Mouse (Mus musculus) testis, postnatal 14 days (tissue): ENCODE measurements at regions not wholly inside any gene's neighbourhood (a gene's known extent, or its start where the extent isn't known, plus 50 kb on each side); places are given as distances from the start of the nearest gene placed in this dataset.

ENCODE experiments used
- DNase-seq: peaks from one replicate; pipeline ENCODE4 v3.0.0; 2021; ENCODE audit warnings: low spot score

- no peak for DNase-seq
Observed at GRCm38 (mm10) chr9:112864921-112865320, 629.2 kb upstream of the Arpp21 start.

DNA sequence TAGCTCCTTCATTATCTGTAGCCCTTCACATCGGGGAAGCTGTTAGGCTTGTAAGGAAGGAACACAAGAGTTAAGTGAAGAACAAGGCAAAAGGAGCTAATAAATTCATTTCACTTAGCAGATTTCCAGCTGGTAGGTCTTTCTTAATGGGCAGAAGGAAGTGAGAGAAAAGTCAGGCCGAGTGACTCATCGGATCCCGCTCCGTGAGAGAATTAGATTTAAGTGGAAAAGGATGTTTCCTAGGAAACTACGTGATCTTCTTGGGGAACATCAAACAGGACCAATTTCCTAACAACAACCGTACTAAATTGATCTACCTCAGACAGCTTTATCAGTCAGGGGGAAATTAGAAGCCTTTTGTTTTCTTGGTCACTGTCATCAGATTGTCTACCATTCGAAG lies 625.4 kb upstream of the Arpp21 start:
- DNase-seq, result no peak

DNA sequence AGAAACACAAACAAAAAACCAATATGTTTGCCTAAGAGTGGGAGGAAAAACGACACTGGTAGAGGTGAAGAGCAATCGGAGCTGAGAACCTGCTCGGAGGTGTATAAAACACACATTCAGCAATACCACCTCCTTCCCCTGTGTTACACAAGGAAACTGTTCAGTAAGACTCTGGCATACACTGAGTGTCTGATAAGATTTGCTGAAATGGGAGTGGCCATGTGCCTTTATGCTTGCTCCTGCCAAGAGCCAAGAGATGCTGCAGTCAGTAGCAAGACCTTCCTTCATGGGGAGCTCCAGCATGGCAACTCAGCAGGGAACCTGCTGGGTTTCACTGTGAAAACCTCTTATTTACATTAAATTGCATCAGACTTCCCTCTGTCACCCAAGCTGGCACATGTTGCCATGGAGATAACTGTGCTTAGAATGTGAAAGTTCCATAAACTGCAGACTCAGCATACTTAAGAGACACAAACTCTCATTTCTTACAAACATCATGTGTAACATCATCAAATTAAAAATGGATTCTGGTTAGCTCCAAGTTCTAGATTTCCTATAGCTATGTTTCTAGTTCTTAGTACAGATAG lies 624.7 kb upstream of the Arpp21 start:
- no peak for DNase-seq

GRCm38 (mm10) chr9:112841473-112841872 lies 605.7 kb upstream of the Arpp21 start:
- DNase-seq, result no peak

- no peak for DNase-seq
Observed at GRCm38 (mm10) chr9:112839071-112839793, 603.5 kb upstream of the Arpp21 start.

DNA sequence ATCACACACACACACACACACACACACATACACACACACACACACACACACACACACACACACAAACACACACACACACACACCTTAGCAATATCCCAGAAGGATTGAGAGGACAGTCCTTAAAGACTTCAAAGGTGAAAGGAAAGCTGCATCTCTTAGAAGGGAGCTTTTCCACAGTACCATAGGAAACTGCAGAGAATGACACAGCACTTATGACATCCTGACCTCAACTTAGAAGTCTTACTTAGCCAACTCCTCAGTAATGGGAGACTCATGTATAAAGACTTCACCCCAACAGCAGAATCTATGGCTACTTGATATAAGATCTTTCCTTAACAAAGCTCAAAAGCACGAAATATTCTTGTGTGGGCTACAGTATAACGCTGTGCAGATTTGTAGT lies 601.8 kb upstream of the Arpp21 start:
- DNase-seq, result no peak

- DNase-seq, result no peak
Observed at GRCm38 (mm10) chr9:112834441-112835245, 598.9 kb upstream of the Arpp21 start.

DNA sequence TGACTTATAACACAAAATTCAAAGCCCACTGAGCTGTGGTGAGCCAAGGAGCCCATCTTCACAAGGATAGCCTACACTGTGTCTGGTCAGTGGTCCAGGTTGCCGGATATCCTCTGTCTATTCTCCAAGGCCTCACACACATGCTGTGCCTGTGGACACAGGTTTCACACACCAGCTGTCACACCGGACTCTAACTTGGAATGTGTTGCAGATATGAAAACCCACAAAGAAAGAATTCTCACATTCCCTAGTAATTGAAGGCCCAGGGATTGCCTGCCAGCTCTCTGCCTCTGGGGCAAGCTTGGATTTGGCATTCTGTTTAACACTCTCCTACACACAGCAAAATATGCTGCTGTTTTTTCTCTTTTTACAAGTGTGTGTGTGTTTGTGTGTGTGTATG lies 595.4 kb upstream of the Arpp21 start:
- no peak for DNase-seq

DNA sequence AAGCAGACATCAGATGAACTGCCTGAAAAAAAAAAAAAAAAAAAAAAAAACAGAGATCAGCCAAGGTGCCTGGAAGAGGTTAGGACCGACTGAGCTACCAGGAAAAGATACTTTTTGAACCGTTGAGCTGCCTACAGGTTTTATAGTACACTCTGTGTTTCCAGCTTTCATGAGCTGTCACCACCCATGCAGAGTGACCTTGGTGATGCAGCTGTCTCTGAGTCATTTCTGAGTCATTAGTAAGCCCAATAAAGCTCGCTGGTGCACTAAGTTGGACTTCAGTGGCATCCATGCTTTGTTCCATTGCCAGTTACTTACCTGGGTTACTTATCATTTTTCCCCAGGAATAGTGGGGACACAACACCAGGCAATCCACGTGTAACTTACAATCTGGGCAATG lies 592.9 kb upstream of the Arpp21 start:
- no peak for DNase-seq

DNA sequence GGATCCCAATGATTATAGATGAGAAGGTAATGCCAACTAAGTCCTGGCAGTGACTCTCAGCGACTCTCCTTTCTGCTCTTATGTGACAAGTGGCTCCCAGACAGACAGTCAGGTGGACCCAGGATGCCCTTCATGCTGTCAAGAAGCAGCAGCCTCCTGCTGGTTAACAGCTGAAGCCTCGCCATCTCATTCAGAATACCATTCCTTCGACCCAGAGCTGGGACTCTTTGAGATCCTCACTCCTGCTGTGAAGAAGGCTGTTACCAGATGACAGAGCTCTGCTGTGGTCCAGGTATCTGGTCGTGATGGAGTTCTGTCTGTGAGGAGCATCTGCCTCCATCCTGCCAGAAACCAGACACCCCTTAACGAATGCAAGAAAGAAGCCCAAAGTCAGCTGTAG lies 590.9 kb upstream of the Arpp21 start:
- no peak for DNase-seq

DNA sequence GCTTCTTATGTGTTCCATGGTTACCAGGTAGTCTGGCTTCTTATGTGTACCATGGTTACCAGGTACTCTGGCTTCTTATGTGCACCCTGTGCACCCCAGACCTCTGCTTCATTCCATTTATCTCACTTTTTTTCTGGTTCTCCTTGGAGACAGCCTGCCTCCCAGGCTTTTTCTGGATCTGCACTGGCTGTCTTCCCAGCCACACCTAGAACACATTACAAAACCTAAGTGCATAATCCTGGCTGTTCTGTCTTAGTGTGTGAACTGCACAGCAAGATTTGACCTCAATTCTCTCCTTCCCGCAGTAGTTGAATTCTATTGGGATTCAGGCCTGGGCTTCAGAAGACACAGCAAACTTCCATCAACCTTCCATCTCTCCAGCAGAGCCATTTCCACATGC lies 586.2 kb upstream of the Arpp21 start:
- DNase-seq, result no peak

- no peak for DNase-seq
Observed at GRCm38 (mm10) chr9:112811946-112812345, 576.2 kb upstream of the Arpp21 start.

DNA sequence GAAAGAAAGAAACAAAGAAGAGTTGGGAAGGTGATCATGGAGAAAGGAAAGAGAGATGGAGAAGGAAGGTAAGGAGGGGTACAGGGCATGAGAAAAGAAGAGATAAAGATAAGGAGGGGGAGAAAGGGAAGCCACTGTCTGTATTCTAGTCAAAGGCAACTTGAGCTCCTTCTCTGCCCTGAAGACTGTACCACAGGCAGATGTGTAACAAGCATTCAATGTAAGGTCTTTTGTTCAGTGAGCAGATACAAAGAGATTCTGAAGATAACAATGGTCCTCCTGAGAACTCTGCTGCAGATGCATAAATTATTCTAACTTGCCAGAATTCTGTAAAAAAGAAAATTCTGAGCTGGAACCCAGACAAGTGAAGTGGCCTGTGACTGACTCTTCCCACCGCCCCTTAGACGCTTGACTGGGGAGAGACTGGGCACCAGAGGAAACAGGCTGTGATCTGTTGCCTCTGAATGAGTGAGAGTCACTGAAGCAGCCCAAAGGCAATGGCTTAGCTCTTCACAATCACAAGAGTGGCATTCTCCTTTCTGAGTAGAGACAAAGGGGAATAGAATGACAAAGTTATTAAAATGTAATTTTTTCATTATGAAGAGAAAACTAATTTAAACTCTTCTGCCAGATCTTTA lies 564.0 kb upstream of the Arpp21 start:
- DNase-seq, result no peak

DNA sequence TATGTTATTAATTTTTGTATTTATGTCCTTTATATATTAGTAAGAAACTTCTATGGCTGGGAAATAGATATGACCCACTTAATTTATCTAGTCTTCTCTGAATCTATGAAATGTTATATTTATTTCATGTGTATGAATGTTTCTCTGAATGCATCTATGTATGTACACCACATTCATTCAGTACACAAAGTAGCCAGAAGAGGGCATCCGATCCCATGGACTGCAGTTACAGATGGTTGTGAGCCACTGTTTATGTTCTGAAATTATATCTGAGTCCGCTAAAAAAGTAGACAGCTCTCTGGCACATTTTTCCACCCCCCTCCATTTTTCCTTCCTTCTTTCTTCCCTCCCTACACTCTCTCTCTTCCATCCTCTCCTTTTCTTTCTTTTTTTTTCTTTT lies 557.8 kb upstream of the Arpp21 start:
- no peak for DNase-seq

- no peak for DNase-seq
Observed at GRCm38 (mm10) chr9:112771981-112772380, 536.2 kb upstream of the Arpp21 start.

GRCm38 (mm10) chr9:112744616-112745015 lies 508.9 kb upstream of the Arpp21 start:
- no peak for DNase-seq

- no peak for DNase-seq
Observed at GRCm38 (mm10) chr9:112743871-112744590, 508.3 kb upstream of the Arpp21 start.

- DNase-seq, result no peak
Observed at GRCm38 (mm10) chr9:112735761-112736160, 500.0 kb upstream of the Arpp21 start.

DNA sequence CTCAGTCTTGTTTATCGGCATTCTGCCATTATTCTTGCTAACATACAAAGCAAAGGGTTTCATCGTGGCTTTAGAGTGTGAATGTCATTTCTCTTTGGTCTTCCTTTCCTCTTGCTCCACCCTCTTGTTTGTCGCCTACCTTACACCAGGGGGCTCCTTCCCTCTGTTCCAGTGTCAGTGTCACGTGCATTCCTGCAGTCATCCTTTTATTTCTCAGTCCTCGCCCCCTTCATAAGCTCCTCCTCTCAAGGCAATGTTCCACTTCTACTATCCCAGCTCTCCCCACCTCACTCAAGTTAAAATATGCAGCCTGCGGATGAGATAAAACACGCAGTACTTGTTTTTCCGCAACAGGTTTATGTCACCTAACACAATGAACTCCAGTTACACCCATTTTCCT lies 489.8 kb upstream of the Arpp21 start:
- no peak for DNase-seq

DNA sequence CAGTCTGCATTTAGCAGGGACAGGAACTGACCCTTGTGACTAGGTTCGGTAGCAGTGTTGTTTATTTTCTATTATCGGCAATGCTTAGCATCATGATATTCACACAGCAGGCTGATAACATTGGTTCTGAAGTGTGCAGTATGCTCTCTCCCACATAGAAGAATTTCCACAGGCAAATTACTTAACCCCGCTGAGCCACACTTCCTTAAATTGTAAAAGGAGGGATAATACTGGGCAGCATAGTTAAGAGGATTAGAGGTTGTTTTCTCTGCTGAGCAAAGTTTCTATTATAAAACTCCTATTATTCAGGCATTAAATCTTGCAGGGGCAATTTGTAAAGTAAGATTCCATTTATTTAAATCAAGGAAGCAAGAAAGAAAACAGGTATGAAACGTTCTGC lies 489.4 kb upstream of the Arpp21 start:
- DNase-seq, result no peak

GRCm38 (mm10) chr9:112723346-112723745 lies 487.6 kb upstream of the Arpp21 start:
- no peak for DNase-seq

DNA sequence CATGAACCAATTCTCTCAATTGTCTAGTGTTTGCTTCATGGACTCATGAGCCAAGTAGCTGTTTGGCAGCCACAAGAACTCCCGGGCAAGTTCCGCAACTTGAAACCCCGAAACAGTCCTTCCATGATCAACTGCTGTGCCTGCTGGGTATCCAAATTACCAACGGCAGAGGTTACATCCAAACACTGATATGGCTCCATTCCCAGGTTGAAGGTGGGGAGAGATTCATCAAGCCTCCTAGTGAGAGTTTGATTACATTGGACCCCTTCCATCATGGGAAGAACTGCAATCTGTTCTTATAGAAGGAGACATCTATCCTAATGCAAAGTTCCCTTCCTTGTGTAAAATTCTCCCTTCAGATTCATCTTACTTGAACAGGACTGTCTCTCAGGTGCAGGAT lies 486.8 kb upstream of the Arpp21 start:
- DNase-seq, result no peak
